Mouse (Mus musculus) cerebellum, postnatal 36 days (tissue): ENCODE results near the gene Pikfyve.

Experiments used
- DNase-seq, 2 experiments: peaks; one replicate each; pipeline ENCODE4 v3.0.0; 2021 to 2022; ENCODE audit warnings: mixed read lengths in 2 of 2

Gene Pikfyve

DNA sequence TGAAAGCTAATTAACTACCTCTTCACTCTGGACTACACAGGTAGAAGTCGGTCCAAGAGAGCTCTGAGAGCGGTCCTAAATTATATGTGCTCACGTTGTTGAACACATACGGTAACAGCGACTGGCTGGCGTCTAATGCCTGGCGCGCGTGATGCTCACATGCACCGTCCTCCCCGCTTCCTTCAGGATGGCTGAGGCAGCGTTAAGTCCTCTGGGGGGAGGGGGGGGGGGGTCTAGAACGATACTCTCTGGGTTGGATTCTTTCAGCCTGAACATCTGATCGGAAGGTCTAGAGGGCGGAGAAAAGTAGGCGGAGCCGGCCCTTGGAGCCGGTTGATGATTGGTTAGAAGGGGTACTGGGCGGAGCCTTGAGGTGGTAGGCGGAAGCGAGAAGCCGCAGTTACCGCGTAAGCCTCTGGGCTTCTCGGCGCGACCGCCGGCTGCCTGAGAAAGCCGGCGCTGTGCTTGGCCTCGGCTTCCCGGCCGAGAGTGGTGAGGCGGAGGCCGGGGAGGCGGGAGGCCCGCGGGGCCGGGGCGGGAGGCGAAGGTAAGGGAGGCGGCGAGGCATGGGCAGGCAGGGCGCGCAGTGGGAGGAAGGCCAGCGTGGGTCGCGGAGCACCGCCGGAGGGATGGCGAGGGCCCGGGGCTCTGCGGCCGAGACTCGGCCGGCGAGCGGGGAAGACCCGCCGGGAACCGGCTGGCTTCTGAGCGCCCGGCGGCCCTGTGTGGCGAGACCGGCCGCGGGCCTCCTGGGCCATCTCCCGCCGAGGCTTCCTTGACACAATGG lies at the start of gene Pikfyve, which contains the start of gene Idh1:
TSS of gene Pikfyve (plus strand) at position 397 of the 787 bp plus-strand sequence.
TSS of gene Idh1 (minus strand) at position 214 of the 787 bp plus-strand sequence.
- peak; percentile 96 to 98 for DNase-seq

GRCm38 (mm10) chr1:65137560-65137959 lies 48.9 kb upstream of the Pikfyve start:
- no peak for DNase-seq

GRCm38 (mm10) chr1:65144783-65145182 lies 41.7 kb upstream of the Pikfyve start:
- no peak for DNase-seq

DNA sequence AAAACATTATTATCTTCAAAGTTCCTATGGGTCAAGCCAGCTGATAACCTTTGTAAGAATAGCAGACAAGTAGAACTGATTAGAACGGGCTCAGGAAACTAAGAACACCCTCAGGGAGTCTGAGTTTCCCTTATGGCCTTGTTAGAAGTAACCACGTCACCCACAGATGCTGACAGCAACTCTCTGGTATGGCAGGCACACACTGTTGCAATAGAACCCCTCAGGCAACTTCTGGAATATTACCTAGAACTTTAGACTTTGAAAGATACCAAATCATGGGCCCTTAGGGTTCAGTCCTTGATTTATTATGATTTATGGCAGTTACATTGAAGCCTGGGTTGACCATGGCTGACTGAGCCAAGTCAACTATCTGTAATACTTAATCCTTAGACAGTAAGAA lies 39.9 kb upstream of the Pikfyve start:
- no peak for DNase-seq

- no peak for DNase-seq
Observed at GRCm38 (mm10) chr1:65147326-65147725, 39.2 kb upstream of the Pikfyve start.

- no peak for DNase-seq
Observed at GRCm38 (mm10) chr1:65147971-65148370, 38.5 kb upstream of the Pikfyve start.

- no peak for DNase-seq
Observed at GRCm38 (mm10) chr1:65154814-65155213, 31.7 kb upstream of the Pikfyve start.

DNA sequence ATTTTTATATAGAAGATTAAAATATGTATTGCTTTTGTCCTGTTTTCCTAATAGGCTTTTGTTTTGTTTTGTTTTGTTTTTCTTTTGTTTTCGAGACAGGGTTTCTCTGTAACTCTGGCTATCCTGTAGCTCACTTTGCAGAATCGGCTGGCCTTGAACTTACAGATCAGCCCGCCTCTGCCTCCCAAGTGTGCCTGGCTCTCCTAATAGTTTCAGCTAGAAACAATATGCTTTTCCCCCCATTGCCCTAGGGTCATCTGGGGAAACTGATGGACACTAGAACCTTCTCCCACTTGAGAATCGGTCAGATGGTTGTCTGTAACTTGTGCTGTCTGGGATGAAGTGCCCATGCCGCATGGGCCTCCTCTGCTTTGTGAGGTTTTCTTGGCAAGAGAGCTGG lies 30.4 kb upstream of the Pikfyve start:
- no peak for DNase-seq

DNA sequence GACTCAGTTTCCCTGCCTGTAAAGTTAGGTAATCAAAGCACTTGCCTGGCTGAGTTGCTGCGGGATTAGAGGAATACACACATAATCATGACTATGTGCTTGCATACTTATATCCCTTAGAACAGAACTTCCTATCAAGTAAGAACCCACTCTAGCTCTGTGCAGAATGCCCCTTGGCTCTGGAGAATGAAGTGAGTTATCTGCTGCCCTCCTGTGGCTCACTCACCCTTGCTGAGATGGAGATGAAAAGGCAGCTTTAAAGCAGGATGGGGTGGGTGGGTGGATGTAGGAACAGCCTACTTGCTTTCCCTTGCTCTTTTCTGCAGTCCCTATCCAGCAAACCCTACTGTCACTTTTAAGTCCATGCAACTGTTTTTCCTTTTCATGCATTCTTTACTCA lies 24.3 kb upstream of the Pikfyve start:
- no peak for DNase-seq

DNA sequence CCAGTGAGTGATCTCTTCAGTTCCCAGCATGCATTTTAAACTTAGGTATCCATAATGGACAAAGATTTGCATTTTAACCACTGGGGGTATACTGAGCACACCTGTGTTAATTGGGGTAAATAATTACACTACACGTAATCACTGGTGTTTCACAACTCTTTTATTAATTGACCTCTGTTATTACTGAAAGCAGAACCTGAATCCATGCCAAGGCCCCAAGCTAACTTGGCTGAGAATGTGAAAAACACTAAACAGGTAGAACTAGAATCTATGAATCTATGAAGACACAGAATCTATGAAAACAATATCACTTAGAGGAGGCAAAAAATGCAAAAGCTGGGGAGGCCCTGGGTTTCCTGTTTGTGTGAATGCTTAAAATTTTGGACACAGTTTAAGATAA lies 19.0 kb upstream of the Pikfyve start:
- no peak for DNase-seq

- DNase-seq: no peak
Observed at GRCm38 (mm10) chr1:65169536-65169935, 16.9 kb upstream of the Pikfyve start.

GRCm38 (mm10) chr1:65169947-65170346 lies 16.5 kb upstream of the Pikfyve start:
- no peak for DNase-seq

DNA sequence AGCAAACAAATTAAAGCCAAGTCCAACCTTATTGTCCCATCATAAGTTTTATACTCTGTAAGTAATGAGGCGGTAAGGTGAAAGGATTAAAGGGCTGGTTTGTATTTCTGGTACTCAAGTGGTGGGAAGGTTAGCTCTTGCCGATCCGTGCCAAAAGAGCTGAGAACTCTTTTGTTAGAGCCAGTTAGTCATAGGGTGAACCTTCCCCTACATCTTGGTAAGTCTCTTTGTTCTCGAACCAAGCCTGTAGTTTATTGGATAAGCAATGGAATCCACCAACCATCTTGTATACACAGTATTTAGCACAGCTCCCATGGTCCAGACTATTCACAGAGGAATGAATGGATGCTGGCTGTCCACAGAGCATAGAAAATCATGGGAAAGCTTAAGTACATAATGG lies 14.9 kb upstream of the Pikfyve start:
- DNase-seq: no peak

- DNase-seq: no peak
Observed at GRCm38 (mm10) chr1:65173716-65174115, 12.8 kb upstream of the Pikfyve start.

DNA sequence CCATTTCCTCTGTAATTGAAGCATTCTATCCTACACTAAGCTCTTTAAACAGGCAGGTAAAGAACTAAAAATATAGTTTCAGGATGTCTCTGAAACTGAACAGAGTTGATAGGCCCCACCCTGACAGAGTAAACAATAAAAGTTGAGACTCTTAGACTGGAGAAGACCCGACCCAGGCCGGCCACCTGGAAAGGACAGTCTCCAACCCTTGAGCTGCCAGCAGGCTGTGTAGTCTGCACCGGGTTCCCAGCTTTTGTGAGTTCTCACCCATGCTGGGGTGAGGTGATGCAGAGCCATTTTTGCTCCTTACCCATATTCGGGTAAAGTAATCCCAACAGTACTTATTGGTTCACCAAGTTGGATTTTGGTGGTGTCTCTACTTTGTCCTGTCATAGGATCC lies 10.3 kb upstream of the Pikfyve start:
- DNase-seq: no peak

- no peak for DNase-seq
Observed at GRCm38 (mm10) chr1:65176912-65177311, 9.6 kb upstream of the Pikfyve start.

DNA sequence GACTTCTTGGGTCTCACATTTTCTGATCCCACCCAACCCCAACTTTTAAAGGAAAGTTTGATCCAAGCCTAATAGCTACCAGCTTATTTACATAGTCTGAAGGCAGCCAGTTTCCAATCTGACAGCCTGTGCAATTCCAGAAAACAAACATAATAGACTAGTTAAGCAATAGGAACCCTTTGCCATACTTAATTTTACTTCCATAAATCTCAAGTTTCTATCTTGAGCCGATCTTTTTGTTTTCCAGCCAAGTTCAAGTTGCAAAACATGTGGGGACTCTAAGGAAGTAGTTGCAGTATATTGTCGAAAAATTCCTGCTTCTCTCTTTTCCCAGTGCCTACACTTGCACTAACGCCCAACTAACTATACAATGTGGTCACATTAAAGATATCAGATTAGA lies 9.0 kb upstream of the Pikfyve start:
- DNase-seq: no peak

DNA sequence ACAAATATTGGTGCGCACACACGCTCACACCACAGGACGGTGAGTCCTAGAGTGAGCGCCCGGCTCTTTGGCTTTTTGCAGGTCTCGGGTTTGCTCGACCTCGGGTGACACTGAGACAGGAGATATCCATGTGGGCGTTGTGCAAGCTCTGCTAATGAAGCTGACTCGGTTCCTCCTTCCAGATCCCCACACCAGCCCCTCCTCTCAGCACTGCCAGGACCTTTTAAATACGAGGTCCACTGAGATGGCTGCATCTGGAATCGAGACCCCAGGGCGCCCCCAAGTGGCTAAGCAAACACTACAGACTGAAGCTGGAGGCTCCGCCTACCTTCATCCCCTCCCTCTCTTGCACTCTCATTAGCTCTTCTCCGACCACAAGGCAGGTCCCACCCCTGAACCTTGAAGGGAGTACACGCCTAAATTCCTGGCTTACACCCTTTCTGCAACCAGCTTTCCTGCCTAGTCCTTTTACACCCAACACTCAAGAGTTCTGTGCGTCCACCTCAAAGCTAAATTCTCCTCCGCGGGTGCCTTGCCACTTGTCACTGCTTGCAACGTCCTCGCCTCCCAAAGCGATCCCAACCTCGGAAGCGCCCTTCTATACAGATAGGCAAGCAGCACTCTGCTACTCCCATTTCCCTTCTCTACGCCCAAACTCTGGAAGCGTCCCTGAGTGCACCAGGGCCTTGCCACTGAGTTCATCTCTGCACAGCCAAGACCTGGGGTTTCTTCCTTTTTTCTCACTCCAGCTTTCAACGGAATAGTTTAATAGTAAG lies 8.2 kb upstream of the Pikfyve start:
- peak; percentile 89 to 90 for DNase-seq

DNA sequence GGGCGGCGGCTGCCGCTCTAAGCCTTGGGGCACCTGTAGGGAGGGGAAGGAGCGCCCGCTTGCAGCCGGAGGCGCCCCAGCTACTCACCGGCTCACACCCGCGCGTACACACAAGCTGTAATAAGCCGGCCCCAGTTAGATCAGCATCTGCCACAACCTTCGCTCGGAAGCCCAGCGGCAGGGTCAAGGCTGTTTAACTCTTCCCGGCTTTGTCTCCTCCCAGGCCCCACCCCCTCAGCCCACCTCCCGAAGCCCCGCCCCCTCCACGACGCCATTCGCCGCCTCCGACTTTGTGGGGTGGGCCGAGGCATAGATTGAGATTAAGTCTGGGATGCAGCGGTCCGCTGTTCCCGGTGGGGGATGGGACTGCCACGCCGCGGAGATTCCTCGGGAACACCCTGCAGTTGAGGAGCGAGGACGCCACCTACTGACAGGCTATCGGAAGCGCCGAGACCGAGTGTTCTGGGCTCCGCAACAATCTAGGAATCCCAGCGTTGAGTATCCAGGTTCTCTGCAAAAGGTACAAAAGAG lies 7.5 kb upstream of the Pikfyve start:
- peak; percentile 95 to 96 for DNase-seq

GRCm38 (mm10) chr1:65179634-65180249 lies 6.7 kb upstream of the Pikfyve start:
- peak; percentile 37 to 69 for DNase-seq

DNA sequence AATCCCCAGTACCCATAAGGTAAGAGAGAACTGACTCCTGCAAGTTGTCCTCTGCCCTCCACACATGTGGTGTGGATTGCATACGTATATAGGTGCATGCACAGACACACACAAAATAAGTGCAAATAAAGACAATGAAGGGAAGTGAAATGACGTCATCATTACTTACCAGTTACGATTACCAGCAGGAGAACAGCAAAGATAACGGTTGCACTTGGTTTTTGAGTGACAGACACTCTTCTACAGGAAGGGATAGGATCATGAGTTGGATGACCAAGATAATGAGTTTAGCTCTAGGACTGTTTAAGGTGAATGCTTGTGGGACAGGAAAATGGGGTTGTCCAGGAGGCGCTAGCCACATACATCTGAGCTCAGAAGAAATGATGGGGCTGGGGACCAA lies 5.0 kb upstream of the Pikfyve start:
- DNase-seq: no peak

DNA sequence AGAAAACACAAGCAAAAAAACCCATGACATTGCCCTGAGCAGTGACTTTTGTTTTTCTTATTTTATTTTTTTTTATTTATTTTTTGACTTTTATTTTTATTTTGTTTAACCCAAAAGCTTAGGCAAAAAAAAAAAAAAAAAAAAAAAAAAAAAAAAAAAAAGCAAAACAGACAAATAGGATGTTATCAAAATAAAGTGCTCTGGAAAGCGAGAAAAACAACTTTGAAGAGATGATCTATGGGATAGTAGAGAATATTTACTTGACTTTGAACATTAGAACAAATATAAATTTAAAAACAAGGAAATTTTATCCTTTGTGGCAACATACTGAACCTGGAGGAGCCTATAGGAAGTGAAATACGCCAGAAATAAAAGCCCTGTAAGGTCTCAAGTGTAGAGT lies 2.5 kb upstream of the Pikfyve start:
- no peak for DNase-seq

GRCm38 (mm10) chr1:65185011-65185410 lies 1.5 kb upstream of the Pikfyve start:
- DNase-seq: no peak
